Mouse (Mus musculus) splenic B cell, adult 2 months (primary cell): ENCODE measurements around the gene Fosl2.
A peak's percentile ranks its signal among the peaks of the same experiment; 100 is the strongest.

Experiments
- DNase-seq: peaks from one replicate; pipeline ENCODE4 v3.0.0-alpha.2; 2011; ENCODE audit warnings: low read depth, low spot score
- H3K27me3 ChIP-seq: 2 replicates; pipeline ENCODE4 v1.6.1; 2012; ENCODE audit warnings: mild to moderate bottlenecking, low read length, moderate library complexity, mixed read lengths; ENCODE audit not compliant: control insufficient read depth, poor library complexity, insufficient read depth, severe bottlenecking
- H3K36me3 ChIP-seq: 2 replicates; pipeline ENCODE4 v1.6.1; 2012; ENCODE audit warnings: mild to moderate bottlenecking, low read length, moderate library complexity, mixed read lengths; ENCODE audit not compliant: control insufficient read depth, poor library complexity, insufficient read depth, severe bottlenecking

Fosl2 gene

GRCm38 (mm10) chr5:32182885-32183629 lies 47.5 kb downstream of the Fosl2 start:
- no peaks in the 10 kb centered on the region for H3K27me3 ChIP-seq
- no peaks in the 10 kb centered on the region for H3K36me3 ChIP-seq
- no peak for DNase-seq

DNA sequence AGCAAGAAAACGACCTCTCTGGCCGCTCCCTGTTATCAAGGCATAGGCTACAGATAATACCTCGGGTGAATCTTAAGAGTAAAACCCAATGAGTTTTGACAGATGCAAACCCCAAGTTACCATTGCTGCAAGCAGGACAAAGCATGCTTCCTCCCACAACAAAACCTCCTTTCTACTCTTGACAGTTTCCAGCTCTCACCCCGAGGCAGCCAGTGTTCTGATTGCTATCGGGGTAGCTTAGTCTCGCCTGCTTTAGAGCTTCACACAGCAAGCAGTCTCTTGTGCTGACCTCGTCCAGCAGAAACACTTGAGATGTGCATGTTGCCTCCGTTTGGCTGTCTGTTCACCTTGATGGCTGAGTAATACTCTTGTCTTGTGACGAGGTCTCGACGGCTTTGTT lies 52.1 kb downstream of the Fosl2 start:
- no peaks in the 10 kb centered on the region for H3K27me3 ChIP-seq
- DNase-seq: no peak
- H3K36me3 ChIP-seq: no peaks in the 10 kb centered on the region

GRCm38 (mm10) chr5:32191259-32191658 lies 55.7 kb downstream of the Fosl2 start:
- H3K27me3 ChIP-seq: no peaks in the 10 kb centered on the region
- no peaks in the 10 kb centered on the region for H3K36me3 ChIP-seq
- DNase-seq: no peak

GRCm38 (mm10) chr5:32192016-32192845 lies 56.6 kb downstream of the Fosl2 start:
- no peaks in the 10 kb centered on the region for H3K27me3 ChIP-seq

DNA sequence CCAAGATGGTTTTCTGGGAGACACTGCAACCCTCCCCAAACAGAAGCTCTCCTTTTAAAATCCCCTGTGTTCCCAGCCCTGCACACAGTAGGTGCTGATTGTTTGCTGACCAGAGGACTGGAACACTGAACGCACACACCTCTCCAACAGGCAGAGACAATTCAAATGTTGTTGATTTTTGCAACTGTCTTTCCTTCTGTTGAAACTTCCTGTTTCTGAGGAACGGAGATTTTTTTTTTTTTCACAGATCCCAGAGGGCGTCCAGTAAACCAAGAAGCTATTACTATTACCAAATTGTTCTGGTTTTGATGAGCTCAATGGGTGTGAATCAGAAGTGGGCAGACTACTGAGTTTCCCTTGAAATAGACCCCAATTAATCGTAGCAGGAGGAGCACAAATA lies 58.6 kb downstream of the Fosl2 start:
- H3K27me3 ChIP-seq: no peaks in the 10 kb centered on the region
- no peak for DNase-seq
- no peaks in the 10 kb centered on the region for H3K36me3 ChIP-seq

More at GRCm38 (mm10) chr5:32192016-32192845, 56.6 kb downstream of the Fosl2 start:
- DNase-seq: no peak
- H3K36me3 ChIP-seq: no peaks in the 10 kb centered on the region

- Histone ChIP-seq H3K36me3 (no peaks in the 10 kb centered on the region), H3K27me3 (no peaks in the 10 kb centered on the region)
- no peak for DNase-seq
Measured at GRCm38 (mm10) chr5:32195857-32196609, 60.4 kb downstream of the Fosl2 start.

GRCm38 (mm10) chr5:32197698-32198097 lies 62.1 kb downstream of the Fosl2 start:
- Histone ChIP-seq H3K27me3 (no peaks in the 10 kb centered on the region), H3K36me3 (no peaks in the 10 kb centered on the region)
- peak; percentile 87 for DNase-seq

- Histone ChIP-seq H3K27me3 (no peaks in the 10 kb centered on the region), H3K36me3 (no peaks in the 10 kb centered on the region)
- no peak for DNase-seq
Measured at GRCm38 (mm10) chr5:32199136-32199535, 63.5 kb downstream of the Fosl2 start.

- no peaks in the 10 kb centered on the region for H3K27me3 ChIP-seq
- no peak for DNase-seq
- H3K36me3 ChIP-seq: no peaks in the 10 kb centered on the region
Measured at GRCm38 (mm10) chr5:32199594-32199993, 64.0 kb downstream of the Fosl2 start.

DNA sequence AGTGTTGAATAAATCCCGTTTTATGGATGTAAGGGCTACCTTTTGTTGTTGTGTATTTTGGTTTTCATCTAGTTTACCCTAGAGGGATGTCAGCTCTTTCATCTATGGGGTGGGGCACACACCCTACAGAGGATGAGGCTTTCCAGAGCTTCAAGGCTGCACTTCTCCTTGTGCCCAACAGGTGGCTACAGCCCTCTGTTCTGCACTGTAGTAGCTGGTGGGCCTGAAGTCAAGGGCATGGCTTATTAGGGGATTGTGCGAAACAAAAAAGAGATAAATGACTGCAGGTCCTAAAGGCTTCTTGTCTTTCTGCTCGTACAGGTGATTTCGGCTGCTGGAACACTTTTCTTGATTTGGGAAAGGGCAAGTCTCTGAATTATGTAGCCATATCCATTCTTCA lies 69.1 kb downstream of the Fosl2 start:
- no peaks in the 10 kb centered on the region for H3K36me3 ChIP-seq
- peak; percentile 36 for DNase-seq
- no peaks in the 10 kb centered on the region for H3K27me3 ChIP-seq

GRCm38 (mm10) chr5:32206726-32207125 lies 71.1 kb downstream of the Fosl2 start:
- no peak for DNase-seq
- no peaks in the 10 kb centered on the region for H3K36me3 ChIP-seq
- no peaks in the 10 kb centered on the region for H3K27me3 ChIP-seq
